Mouse (Mus musculus): Measurements from ENCODE around the gene Ndufab1.

The Ndufab1 gene

GRCm38 (mm10) chr7:122066945-122067516 is 34.7 kb downstream of the Ndufab1 start, which contains the start of the genes Ubfd1 and Ears2:
Gene Ubfd1 (plus strand): TSS chr7:122067175.
Gene Ears2 (minus strand): TSS chr7:122067263.
- DNase-seq = peak; percentile 96

GRCm38 (mm10) chr7:122066102-122066944 is 35.4 kb downstream of the Ndufab1 start:
- no peak for DNase-seq

- DNase-seq = no peak
Measured at GRCm38 (mm10) chr7:122065656-122066055, 36.0 kb downstream of the Ndufab1 start.

GRCm38 (mm10) chr7:122056633-122057032 is 45.1 kb downstream of the Ndufab1 start:
- no peak for DNase-seq

- DNase-seq = no peak
Measured at GRCm38 (mm10) chr7:122050834-122051233, 50.9 kb downstream of the Ndufab1 start.

GRCm38 (mm10) chr7:122048191-122048590 is 53.5 kb downstream of the Ndufab1 start:
- no peak for DNase-seq

GRCm38 (mm10) chr7:122046813-122047212 is 54.9 kb downstream of the Ndufab1 start:
- DNase-seq = no peak

- DNase-seq = no peak
Measured at GRCm38 (mm10) chr7:122045711-122046110, 56.0 kb downstream of the Ndufab1 start.

- DNase-seq = no peak
Measured at GRCm38 (mm10) chr7:122045181-122045634, 56.5 kb downstream of the Ndufab1 start.

GRCm38 (mm10) chr7:122044106-122044505 is 57.6 kb downstream of the Ndufab1 start:
- DNase-seq = no peak
